Mouse (Mus musculus) thymus, postnatal 14 days (tissue): ENCODE data around the gene Spi1.
"Not testable (repeated sequence)": the region's sequence is repeated elsewhere in the genome, so short reads cannot be mapped to it uniquely, and the experiment has no call there.

Source experiments
- DNase-seq: peaks from one replicate; pipeline ENCODE4 v3.0.0; 2021

Spi1 gene

DNA sequence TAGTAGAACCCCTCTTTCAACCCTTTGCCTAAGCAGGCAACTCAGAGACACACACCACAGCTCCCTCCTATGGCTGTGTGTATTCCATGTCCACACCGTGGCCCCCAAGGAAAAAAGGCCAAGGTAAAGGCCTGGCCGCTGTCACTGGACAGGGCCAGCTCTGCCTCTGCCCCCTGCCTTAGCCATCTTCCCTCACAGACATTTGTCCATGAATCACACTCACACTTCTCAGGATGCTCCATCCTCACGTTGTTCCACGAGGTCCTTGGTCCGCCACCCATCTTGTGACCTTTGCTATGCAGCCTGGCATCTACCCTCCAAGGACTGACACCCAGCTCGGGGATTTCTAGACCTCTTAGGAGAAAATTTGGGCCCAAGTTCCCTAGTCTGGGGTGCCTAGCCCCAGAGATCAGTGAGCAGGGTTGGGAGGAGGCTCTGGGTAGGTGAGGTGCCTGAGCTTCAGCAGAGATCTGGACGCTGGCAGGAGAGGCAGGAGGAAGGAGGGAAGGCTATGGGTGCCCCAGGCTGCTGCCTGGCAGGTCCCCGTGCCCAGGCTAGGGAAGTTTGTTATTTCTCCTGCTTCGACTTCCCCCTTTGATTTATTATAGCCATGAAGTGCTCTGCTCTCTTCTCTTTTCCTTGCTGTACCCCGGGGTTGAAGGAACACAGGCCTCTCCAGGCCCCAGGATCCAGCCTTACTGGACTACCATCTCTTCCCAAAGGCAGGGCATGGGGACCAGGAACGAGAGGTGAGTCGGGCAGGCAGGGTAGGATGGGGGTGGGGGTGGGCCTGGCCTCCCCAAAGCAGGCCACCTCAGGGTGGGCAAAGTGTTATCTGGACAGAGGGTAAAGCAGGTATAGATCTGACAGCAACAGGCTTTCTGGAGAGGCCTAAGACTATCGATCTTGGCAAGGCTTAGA, at the start of gene Spi1:
Gene Spi1, plus strand, starts transcription at position 616 of the 921 bp plus-strand sequence.
- no peak for DNase-seq

GRCm38 (mm10) chr2:91033000-91033399, 49.2 kb upstream of the Spi1 start:
- no peak for DNase-seq

- no peak for DNase-seq
Measured at GRCm38 (mm10) chr2:91035385-91035784, 46.8 kb upstream of the Spi1 start, which contains the start of gene Rapsn. Rapsn (plus strand) TSS chr2:91035620.

GRCm38 (mm10) chr2:91041786-91042185, 40.4 kb upstream of the Spi1 start:
- DNase-seq = no peak

DNA sequence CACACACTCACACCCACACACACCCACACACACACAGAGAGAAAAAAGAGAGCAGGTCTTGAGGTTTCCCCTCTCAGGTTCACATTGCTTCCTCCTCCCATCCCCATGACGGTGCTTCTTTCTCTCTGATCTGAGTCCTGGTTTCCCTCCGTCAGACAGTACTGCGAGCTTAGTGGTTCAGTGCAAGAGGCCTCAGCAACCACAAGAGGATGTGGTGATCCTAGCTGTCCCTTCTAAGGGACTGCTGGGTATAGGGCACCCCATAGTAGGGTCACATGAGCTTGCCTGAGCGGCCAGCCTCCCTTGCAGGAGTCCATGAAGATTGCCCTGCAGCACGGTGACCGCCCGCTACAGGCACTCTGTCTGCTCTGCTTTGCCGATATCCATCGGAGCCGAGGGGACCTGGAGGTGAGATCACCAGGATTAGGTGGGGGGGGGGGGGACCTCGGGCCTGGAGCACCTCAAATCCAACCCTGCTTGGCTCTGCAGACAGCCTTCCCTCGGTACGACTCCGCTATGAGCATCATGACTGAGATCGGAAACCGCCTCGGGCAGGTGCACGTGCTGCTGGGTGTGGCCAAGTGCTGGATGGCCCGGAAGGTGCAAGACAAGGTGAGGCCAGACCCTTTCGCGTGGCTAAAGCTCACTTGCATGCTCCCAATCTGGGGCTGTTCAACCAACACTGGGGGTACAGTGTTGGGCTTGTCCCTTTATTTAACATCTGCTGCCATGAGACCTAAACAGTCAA, 39.4 kb upstream of the Spi1 start:
- DNase-seq = peak; percentile 46

GRCm38 (mm10) chr2:91044727-91045126, 37.5 kb upstream of the Spi1 start:
- no peak for DNase-seq

DNA sequence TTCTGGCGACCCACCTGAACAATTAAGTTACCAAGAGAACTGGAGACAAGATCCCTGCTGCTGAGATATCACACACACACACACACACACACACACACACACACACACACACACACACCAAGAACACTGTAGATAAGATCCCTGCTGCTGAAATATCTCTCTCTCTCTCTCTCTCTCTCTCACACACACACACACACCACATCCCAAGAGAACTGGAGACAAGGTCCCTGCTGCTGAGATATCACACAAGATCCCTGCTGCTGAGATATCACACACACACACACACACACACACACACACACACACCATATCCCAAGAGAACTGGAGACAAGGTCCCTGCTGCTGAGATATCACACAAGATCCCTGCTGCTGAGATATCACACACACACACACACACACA, 36.4 kb upstream of the Spi1 start:
- DNase-seq = not testable (repeated sequence)

GRCm38 (mm10) chr2:91047359-91047758, 34.8 kb upstream of the Spi1 start:
- DNase-seq = no peak

- DNase-seq = no peak
Measured at GRCm38 (mm10) chr2:91051917-91052316, 30.3 kb upstream of the Spi1 start.

DNA sequence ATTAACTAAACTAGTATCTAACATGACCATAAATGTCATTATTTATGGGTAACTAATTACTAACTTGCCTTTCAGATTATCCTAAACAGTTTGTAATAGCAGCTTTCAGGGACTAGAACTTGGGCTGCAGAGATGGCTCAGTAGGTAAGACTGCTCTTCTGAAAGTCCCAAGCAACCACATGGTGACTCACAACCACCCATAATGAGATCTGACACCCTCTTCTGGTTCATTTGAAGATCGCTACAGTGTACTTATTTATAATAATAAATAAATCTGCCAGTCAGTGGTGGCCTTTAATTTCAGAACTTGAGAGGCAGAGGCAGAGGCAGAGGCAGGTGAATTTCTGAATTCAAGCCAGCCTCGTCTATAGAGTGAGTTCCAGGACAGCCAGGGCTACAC, 29.4 kb upstream of the Spi1 start:
- no peak for DNase-seq

GRCm38 (mm10) chr2:91053181-91053933, 28.8 kb upstream of the Spi1 start:
- DNase-seq = no peak

DNA sequence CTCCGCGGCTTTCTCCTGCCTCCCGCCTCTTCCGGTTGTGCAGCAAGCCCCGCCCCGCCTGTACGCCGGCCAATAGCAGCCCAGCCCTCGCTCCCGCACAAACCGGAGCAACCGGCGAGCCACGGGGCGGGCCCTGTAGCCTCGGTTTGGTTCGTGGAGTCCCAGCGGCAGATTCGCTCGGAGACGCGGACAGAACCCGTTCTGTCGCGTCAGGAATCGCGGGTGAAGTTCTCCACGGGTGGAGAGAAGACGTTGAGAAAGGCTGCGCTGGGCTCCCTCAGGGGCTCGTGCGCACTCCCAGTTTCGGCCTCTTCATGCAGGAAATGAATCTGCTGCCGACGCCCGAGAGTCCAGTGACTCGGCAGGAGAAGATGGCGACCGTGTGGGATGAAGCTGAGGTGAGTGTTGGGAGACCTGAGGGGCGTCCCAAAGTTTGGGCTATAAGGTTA, 28.2 kb upstream of the Spi1 start, which contains the start of gene Psmc3:
Gene Psmc3, plus strand, starts transcription at position 76 of the 449 bp plus-strand sequence.
- DNase-seq = peak; percentile 98

DNA sequence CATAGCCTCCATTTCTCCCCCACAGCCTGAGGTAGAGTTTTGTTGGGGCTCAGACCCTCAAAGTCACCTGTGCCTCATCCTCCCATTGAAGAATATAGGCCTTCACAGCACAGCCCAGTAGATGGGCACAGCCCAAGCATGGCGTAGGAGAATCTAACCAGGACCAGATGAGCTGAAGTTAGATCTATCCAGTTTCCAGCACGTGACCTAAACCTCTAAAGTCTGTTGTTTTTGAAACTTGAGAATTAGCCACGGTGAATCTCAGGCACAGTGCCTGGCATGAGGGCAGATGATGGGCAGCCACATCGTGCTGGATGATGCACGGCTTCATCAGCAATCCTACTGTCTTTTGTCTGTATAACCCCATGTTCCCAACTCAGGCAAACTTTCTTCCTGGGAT, 23.8 kb upstream of the Spi1 start:
- DNase-seq = no peak

- no peak for DNase-seq
Measured at GRCm38 (mm10) chr2:91059376-91059775, 22.8 kb upstream of the Spi1 start.

DNA sequence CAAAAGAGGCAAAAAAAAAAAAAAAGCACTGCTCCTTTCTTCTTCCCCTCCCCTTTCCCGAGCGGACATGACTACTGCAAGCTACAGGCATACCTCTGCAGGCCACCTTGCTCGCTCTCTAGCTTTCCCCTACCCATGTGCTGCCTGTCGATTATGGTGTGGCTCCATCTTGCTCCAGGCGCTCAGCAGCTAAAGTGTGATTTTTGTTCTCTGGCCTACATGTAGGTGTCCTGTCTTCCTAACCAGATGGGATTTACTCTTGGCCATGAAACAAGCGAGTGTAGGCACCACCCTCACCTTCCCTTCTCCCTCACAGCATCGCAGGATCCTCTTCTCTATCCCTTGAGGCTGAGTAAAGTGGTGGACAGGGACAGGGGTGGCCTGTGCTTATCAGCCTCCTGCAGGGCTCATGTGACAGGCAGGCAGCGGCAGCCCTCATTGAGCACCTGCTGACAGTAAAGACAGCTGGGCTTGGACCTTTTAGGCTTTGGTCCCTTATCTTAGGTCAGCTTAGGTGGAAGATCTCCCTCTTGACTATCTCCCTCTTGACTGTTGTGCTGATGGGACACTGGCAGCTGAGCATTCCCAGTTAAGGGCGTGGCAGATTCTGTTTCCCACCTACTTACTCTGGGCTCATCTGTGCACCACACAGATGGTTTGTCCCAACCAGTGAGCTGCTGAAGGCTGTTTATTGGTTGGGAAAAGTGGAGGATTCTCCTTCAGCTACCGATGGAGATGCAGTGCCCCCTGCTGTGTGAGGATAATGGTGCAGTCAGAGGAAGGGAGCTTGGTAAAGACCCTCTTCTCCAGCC, 21.4 kb upstream of the Spi1 start:
- DNase-seq = peak; percentile 52

- no peak for DNase-seq
Measured at GRCm38 (mm10) chr2:91061849-91062481, 20.2 kb upstream of the Spi1 start.

DNA sequence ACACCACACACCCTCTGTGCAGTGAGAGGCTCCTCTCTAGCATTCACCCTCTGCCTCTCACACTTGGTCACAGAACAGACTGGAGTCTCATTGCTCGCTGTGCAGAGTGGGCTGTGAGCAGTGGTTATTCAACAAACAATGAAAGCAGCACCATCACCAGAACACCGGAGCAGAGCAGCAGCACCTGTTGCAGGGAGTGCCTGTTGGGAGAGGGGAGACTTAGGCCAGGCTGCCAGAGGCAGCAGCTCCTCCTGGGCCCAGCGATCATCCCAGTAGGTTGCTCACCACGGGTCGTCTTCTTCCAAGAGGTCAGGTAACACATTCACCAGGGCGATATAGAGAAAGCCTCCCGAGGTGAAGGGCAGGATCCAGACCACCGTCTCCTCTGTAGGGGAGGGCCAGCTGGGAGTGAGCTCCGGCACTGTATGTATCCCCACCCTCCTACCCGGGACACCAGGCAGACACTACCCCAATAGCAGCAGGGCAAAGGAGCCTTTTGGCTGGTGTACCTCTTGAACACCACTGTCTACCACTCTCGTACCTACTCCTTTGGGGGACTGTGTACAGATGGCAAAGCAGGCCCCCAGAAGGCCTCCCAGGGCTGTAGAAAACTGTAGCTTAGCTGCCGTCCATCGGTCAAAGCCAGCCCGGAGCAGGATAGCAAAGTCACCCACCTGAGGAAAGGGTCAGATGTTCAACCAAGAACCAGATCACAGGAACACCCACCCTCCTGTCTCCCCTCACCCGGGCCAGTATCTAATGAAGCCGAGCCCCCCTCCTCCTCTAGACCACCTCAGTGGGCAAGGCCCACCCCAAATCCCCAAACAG, 19.2 kb upstream of the Spi1 start:
- DNase-seq = no peak

DNA sequence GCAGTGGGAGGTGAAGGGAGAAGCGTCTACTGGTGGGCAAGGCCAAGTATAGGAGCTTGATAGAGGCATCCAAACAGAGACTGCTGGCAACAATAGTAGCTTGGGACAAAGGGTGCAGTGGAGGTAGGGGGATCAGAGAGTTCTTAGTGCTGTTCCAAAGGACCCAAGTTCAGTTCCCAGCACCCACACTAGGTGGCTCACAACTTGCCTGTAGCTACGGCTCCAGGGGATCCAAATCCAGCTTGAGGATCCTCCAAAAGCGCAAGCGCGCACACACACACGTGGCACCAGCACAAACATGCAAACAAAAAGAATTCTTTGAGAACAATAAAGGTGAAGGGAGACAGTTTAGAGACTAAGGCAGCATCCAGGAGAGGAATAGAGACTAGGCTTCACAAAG, 18.0 kb upstream of the Spi1 start:
- DNase-seq = no peak

- DNase-seq = peak; percentile 67
Measured at GRCm38 (mm10) chr2:91065544-91065943, 16.6 kb upstream of the Spi1 start.

- DNase-seq = no peak
Measured at GRCm38 (mm10) chr2:91066455-91066854, 15.7 kb upstream of the Spi1 start.
